Mouse (Mus musculus) neural tube, embryonic 15.5 days (tissue): ENCODE data around the gene Gm42957. TPM values are rescaled to one million over a fixed set of nuclear protein-coding genes. Genes with fewer than 3 reads are reported as not detected.
A peak's percentile ranks its signal among the peaks of the same experiment; 100 is the strongest.
"Not testable (repeated sequence)": the region's sequence is repeated elsewhere in the genome, so short reads cannot be mapped to it uniquely, and the experiment has no call there.

Source experiments
- ATAC-seq: fragments of 200-750 bp; cut with Nextera tagmentation; 2 replicates; pipeline ENCODE4 v1.8.0; 2017; ENCODE audit warnings: mild to moderate bottlenecking, moderate TSS enrichment, moderate library complexity; ENCODE audit not compliant: low FRiP score
- H3K27ac ChIP-seq: fragments of 300-500 bp; sonication (generic); replicated peaks from 2 replicates; pipeline ENCODE4 v1.5.1; 2015; ENCODE audit warnings: mild to moderate bottlenecking, inconsistent platforms
- H3K27me3 ChIP-seq: fragments of 300-500 bp; sonication (generic); replicated peaks from 2 replicates; pipeline ENCODE4 v1.6.1; 2015; ENCODE audit warnings: inconsistent platforms
- H3K36me3 ChIP-seq: fragments of 300-500 bp; sonication (generic); 2 replicates; pipeline ENCODE4 v1.6.1; 2015; ENCODE audit warnings: inconsistent platforms
- H3K4me1 ChIP-seq: fragments of 300-500 bp; sonication (generic); 2 replicates; pipeline ENCODE4 v1.6.1; 2015; ENCODE audit warnings: inconsistent platforms
- H3K4me2 ChIP-seq: fragments of 300-500 bp; sonication (generic); 2 replicates; pipeline ENCODE4 v1.6.1; 2015; ENCODE audit warnings: inconsistent platforms, mild to moderate bottlenecking, moderate library complexity
- H3K4me3 ChIP-seq: fragments of 300-500 bp; sonication (generic); replicated peaks from 2 replicates; pipeline ENCODE4 v1.5.1; 2015; ENCODE audit warnings: mild to moderate bottlenecking, inconsistent platforms
- H3K9ac ChIP-seq: fragments of 300-500 bp; sonication (generic); replicated peaks from 2 replicates; pipeline ENCODE4 v1.6.1; 2015; ENCODE audit warnings: mild to moderate bottlenecking, inconsistent platforms
- H3K9me3 ChIP-seq: fragments of 300-500 bp; sonication (generic); replicated peaks from 2 replicates; pipeline ENCODE4 v1.6.1; 2016; ENCODE audit warnings: inconsistent platforms
- WGBS: fragments of 180-500 bp; shearing (Covaris S2); methylation state at CpG from one replicate; pipeline ENCODE4 v1.1.7; 2015; ENCODE audit warnings: mixed read lengths; 5-methylcytosine and 5-hydroxymethylcytosine counted together
- polyA plus RNA-seq: library from polyadenylated mRNA; unstranded; fragments of >200 nt; fragmentation: Nextera tagmentation; extraction: Ambion mirVana; gene quantifications from 2 replicates; pipeline ENCODE4 v1.2.1, GENCODE M21; 2015

Gm42957 gene
- polyA plus RNA-seq, 1 experiment from 2014 or later, result 0.20 TPM

DNA sequence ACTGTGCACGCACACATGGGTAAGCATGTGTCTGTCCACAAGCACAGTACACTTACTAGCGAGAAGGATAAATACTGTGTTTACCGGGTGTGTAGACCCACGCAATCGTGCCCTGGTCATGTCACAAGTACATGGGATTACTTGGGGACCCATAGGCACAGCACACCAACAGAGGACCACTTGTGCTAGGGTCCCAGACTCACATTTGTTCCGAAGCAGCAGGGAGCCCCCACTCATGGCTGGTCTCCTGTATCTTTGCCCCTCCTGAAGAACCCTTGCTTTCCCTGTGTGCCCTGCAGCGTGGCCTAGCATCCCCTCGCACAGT is 36.2 kb upstream of the Gm42957 start:
- peaks cover 79% of the 10 kb centered on the region for H3K4me1 ChIP-seq
- no peaks in the 10 kb centered on the region for H3K9me3 ChIP-seq
- H3K27me3 ChIP-seq, result no peaks in the 10 kb centered on the region
- H3K9ac ChIP-seq, result 0 out of 2 replicates have a peak overlapping the region, but pooled peaks have one; percentile 76
- no peaks in the 10 kb centered on the region for H3K36me3 ChIP-seq
- no peak overlapping the region for H3K27ac ChIP-seq
- peak overlapping the region; percentile 97 for H3K4me2 ChIP-seq
- no peak for ATAC-seq
- WGBS, result 46% methylated on average over 8 of the region's 8 CpGs
- peak overlapping the region; percentile 62; the same call in 1 of the 2 replicates for H3K4me3 ChIP-seq

- Histone ChIP-seq H3K27me3 (no peaks in the 10 kb centered on the region), H3K27ac (no peak overlapping the region), H3K4me1 (peaks cover 82% of the 10 kb centered on the region), H3K9ac (0 out of 2 replicates have a peak overlapping the region, but pooled peaks have one; percentile 76), H3K36me3 (no peaks in the 10 kb centered on the region), H3K4me3 (no peak overlapping the region), H3K9me3 (no peaks in the 10 kb centered on the region), H3K4me2 (peak overlapping the region; percentile 97)
- no peak for ATAC-seq
- 83% methylated on average over 3 of the region's 3 CpGs for WGBS
Observed at GRCm38 (mm10) chr3:96599411-96599810, 35.9 kb upstream of the Gm42957 start.

- peaks cover 91% of the 10 kb centered on the region for H3K4me1 ChIP-seq
- peak; percentile 92 for ATAC-seq
- H3K36me3 ChIP-seq, result no peaks in the 10 kb centered on the region
- peak within 1 kb of the TSS; percentile 74 for H3K4me2 ChIP-seq
- WGBS, result under 1% methylated on average over 27 of the region's 27 CpGs
- no peaks in the 10 kb centered on the region for H3K27me3 ChIP-seq
- peak within 1 kb of the TSS; percentile 79 for H3K4me3 ChIP-seq
- no peaks in the 10 kb centered on the region for H3K9me3 ChIP-seq
- peak within 1 kb of the TSS; percentile 94 for H3K9ac ChIP-seq
- H3K27ac ChIP-seq, result peak within 1 kb of the TSS; percentile 96
Observed at GRCm38 (mm10) chr3:96600639-96601250, 34.5 kb upstream of the Gm42957 start, which contains the start of gene Lix1l. Lix1l (plus strand) TSS chr3:96601149.

- H3K27ac ChIP-seq, result peak overlapping the region; percentile 96
- peak overlapping the region; percentile 74 for H3K4me2 ChIP-seq
- WGBS, result 0% methylated on average over 18 of the region's 40 CpGs
- H3K36me3 ChIP-seq, result no peaks in the 10 kb centered on the region
- no peaks in the 10 kb centered on the region for H3K9me3 ChIP-seq
- peak; percentile 62 for ATAC-seq
- H3K9ac ChIP-seq, result peak overlapping the region; percentile 94
- peak overlapping the region; percentile 79 for H3K4me3 ChIP-seq
- H3K27me3 ChIP-seq, result no peaks in the 10 kb centered on the region
- peaks cover 89% of the 10 kb centered on the region for H3K4me1 ChIP-seq
Observed at GRCm38 (mm10) chr3:96601251-96601787, 34.0 kb upstream of the Gm42957 start.

- Histone ChIP-seq H3K4me3 (peak overlapping the region; percentile 79), H3K9me3 (no peaks in the 10 kb centered on the region), H3K9ac (peak overlapping the region; percentile 94), H3K27me3 (no peaks in the 10 kb centered on the region), H3K36me3 (no peaks in the 10 kb centered on the region), H3K27ac (peak overlapping the region; percentile 96), H3K4me1 (peaks cover 85% of the 10 kb centered on the region), H3K4me2 (peak overlapping the region; percentile 74)
- WGBS, result 16% methylated on average over 10 of the region's 10 CpGs
- ATAC-seq, result no peak
Observed at GRCm38 (mm10) chr3:96601941-96602703, 33.2 kb upstream of the Gm42957 start.

- ATAC-seq, result no peak
- WGBS, result 23% methylated on average over 5 of the region's 5 CpGs
- peak overlapping the region; percentile 74 for H3K4me2 ChIP-seq
- peaks cover 82% of the 10 kb centered on the region for H3K4me1 ChIP-seq
- H3K4me3 ChIP-seq, result peak overlapping the region; percentile 79
- H3K27ac ChIP-seq, result peak overlapping the region; percentile 96
- H3K9me3 ChIP-seq, result no peaks in the 10 kb centered on the region
- H3K27me3 ChIP-seq, result no peaks in the 10 kb centered on the region
- H3K9ac ChIP-seq, result peak overlapping the region; percentile 94
- no peaks in the 10 kb centered on the region for H3K36me3 ChIP-seq
Observed at GRCm38 (mm10) chr3:96602704-96603084, 32.6 kb upstream of the Gm42957 start.

DNA sequence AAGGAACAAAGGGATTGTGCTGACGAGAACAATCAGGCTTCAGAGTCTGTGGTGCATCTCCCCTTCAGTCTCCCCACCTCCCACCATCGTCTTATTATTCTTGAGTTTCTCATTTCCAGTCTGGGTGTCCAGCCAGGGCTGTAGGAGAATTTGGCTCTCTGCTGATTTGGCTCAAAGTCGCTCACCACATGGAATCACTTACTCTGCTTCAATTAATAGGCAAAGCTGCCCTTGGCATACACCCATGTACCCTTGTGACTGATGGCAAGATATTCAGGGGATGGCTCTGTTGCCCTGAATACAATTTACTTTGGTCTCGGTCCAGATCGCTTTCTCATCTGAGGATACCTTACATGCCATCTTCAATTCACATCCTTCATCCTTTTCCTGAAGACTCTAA is 32.0 kb upstream of the Gm42957 start:
- H3K9ac ChIP-seq, result peak overlapping the region; percentile 94
- WGBS, result 30% methylated on average over 5 of the region's 5 CpGs
- H3K9me3 ChIP-seq, result no peaks in the 10 kb centered on the region
- no peaks in the 10 kb centered on the region for H3K36me3 ChIP-seq
- H3K4me3 ChIP-seq, result peak overlapping the region; percentile 79
- no peaks in the 10 kb centered on the region for H3K27me3 ChIP-seq
- H3K27ac ChIP-seq, result peak overlapping the region; percentile 96
- peaks cover 75% of the 10 kb centered on the region for H3K4me1 ChIP-seq
- peak overlapping the region; percentile 74 for H3K4me2 ChIP-seq
- ATAC-seq, result no peak

GRCm38 (mm10) chr3:96606007-96606406 is 29.3 kb upstream of the Gm42957 start:
- 88% methylated on average over 4 of the region's 4 CpGs for WGBS
- H3K4me2 ChIP-seq, H3K27ac ChIP-seq, H3K9ac ChIP-seq, H3K36me3 ChIP-seq, H3K27me3 ChIP-seq, ATAC-seq, H3K9me3 ChIP-seq, H3K4me3 ChIP-seq: not testable (repeated sequence)
- peaks cover 51% of the 10 kb centered on the region for H3K4me1 ChIP-seq

DNA sequence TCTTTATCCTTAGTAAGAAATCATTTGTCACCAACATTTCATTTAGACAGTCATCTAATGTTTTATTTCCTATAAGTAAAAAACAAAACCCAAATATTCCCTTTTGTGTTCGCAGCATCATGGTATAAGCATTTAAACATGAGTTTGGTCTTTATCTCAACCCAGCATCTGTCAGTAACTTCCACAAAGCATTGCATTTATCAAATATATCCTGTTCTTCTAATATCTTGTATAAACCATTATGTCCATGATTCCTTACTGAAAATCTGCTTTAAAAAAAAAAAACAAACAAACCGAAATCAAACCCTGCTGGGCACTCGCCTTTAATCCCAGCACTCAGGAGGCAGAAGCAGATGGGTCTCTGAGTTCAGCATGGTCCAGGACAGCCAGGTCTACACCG is 28.7 kb upstream of the Gm42957 start:
- Histone ChIP-seq H3K36me3 (no peaks in the 10 kb centered on the region), H3K9ac (no peak overlapping the region), H3K4me2 (no peak overlapping the region), H3K4me3 (no peak overlapping the region), H3K27ac (no peak overlapping the region), H3K27me3 (no peaks in the 10 kb centered on the region), H3K9me3 (no peaks in the 10 kb centered on the region), H3K4me1 (peaks cover 51% of the 10 kb centered on the region)
- 90% methylated on average over 4 of the region's 4 CpGs for WGBS
- ATAC-seq, result no peak

- no peak for ATAC-seq
- no peak overlapping the region for H3K9ac ChIP-seq
- no peaks in the 10 kb centered on the region for H3K27me3 ChIP-seq
- no peak overlapping the region for H3K4me2 ChIP-seq
- H3K9me3 ChIP-seq, result no peaks in the 10 kb centered on the region
- H3K36me3 ChIP-seq, result peaks cover 61% of the 10 kb centered on the region
- WGBS, result 92% methylated on average over 3 of the region's 3 CpGs
- no peak overlapping the region for H3K27ac ChIP-seq
- H3K4me3 ChIP-seq, result no peak overlapping the region
- H3K4me1 ChIP-seq, result no peaks in the 10 kb centered on the region
Observed at GRCm38 (mm10) chr3:96617941-96618340, 17.3 kb upstream of the Gm42957 start.

DNA sequence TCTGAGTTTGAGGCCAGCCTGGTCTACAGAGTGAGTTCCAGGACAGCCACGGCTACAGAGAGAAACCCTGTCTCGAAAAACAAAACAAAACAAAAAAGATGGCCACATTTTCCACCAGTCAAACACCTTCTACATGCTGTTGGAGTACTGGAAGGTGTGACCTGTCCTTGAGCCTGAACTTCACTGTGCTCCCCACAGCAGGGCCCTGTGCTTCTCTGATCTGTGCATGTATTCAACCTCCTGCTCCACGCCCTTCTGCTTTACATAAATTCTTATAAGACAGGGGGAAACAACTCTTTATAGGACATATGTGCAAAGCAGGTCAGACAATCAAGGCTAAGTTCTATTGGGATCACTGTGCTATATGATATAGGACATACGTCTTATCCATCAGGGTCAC is 12.1 kb upstream of the Gm42957 start:
- peaks cover 57% of the 10 kb centered on the region for H3K36me3 ChIP-seq
- WGBS, result 93% methylated on average over 4 of the region's 4 CpGs
- no peaks in the 10 kb centered on the region for H3K9me3 ChIP-seq
- no peak overlapping the region for H3K9ac ChIP-seq
- no peak for ATAC-seq
- no peaks in the 10 kb centered on the region for H3K4me1 ChIP-seq
- H3K4me3 ChIP-seq, result no peak overlapping the region
- no peaks in the 10 kb centered on the region for H3K27me3 ChIP-seq
- H3K27ac ChIP-seq, result no peak overlapping the region
- no peak overlapping the region for H3K4me2 ChIP-seq
